Mouse (Mus musculus) megakaryocyte, adult 5-6 weeks (primary cell): ENCODE measurements at regions not wholly inside any gene's neighbourhood (a gene's known extent, or its start where the extent isn't known, plus 50 kb on each side); places are given as distances from the start of the nearest gene placed in this dataset.
A peak's percentile ranks its signal among the peaks of the same experiment; 100 is the strongest.

Source experiments
- ATAC-seq: 2 replicates; pipeline ENCODE4 v1.8.0; 2016; ENCODE audit warnings: mild to moderate bottlenecking, inconsistent platforms; ENCODE audit not compliant: poor library complexity, severe bottlenecking

- no peak for ATAC-seq
Observed at GRCm38 (mm10) chr2:124772055-124772708, 295.7 kb upstream of the Slc24a5 start.

- ATAC-seq: no peak
Observed at GRCm38 (mm10) chr2:124775737-124776136, 292.2 kb upstream of the Slc24a5 start.

GRCm38 (mm10) chr2:124792633-124793036, 275.3 kb upstream of the Slc24a5 start:
- ATAC-seq: no peak

- ATAC-seq: no peak
Observed at GRCm38 (mm10) chr2:124811709-124812108, 256.2 kb upstream of the Slc24a5 start.

GRCm38 (mm10) chr2:124816814-124817213, 251.1 kb upstream of the Slc24a5 start:
- no peak for ATAC-seq

GRCm38 (mm10) chr2:124819846-124820245, 248.1 kb upstream of the Slc24a5 start:
- ATAC-seq: no peak

- ATAC-seq: no peak
Observed at GRCm38 (mm10) chr2:124820821-124821220, 247.1 kb upstream of the Slc24a5 start.

- ATAC-seq: no peak
Observed at GRCm38 (mm10) chr2:124821366-124821765, 246.6 kb upstream of the Slc24a5 start.

GRCm38 (mm10) chr2:124848812-124849211, 219.1 kb upstream of the Slc24a5 start:
- ATAC-seq: no peak

GRCm38 (mm10) chr2:124858504-124858903, 209.4 kb upstream of the Slc24a5 start:
- no peak for ATAC-seq

GRCm38 (mm10) chr2:124888209-124888608, 179.7 kb upstream of the Slc24a5 start:
- no peak for ATAC-seq

- no peak for ATAC-seq
Observed at GRCm38 (mm10) chr2:124895002-124895401, 172.9 kb upstream of the Slc24a5 start.

GRCm38 (mm10) chr2:124903556-124903955, 164.4 kb upstream of the Slc24a5 start:
- no peak for ATAC-seq

GRCm38 (mm10) chr2:124905076-124905475, 162.8 kb upstream of the Slc24a5 start:
- ATAC-seq: no peak

- no peak for ATAC-seq
Observed at GRCm38 (mm10) chr2:124918986-124919761, 148.8 kb upstream of the Slc24a5 start.

- ATAC-seq: no peak
Observed at GRCm38 (mm10) chr2:124919762-124920255, 148.1 kb upstream of the Slc24a5 start.

GRCm38 (mm10) chr2:124920265-124920664, 147.7 kb upstream of the Slc24a5 start:
- ATAC-seq: no peak

- ATAC-seq: 0 out of 2 replicates have a peak, but pooled peaks have one; percentile 49
Observed at GRCm38 (mm10) chr2:124927882-124928758, 139.8 kb upstream of the Slc24a5 start.

- ATAC-seq: no peak
Observed at GRCm38 (mm10) chr2:124928759-124929113, 139.2 kb upstream of the Slc24a5 start.

- ATAC-seq: no peak
Observed at GRCm38 (mm10) chr2:124930719-124931118, 137.2 kb upstream of the Slc24a5 start.

GRCm38 (mm10) chr2:124932566-124932965, 135.4 kb upstream of the Slc24a5 start:
- no peak for ATAC-seq
